Mouse (Mus musculus) midbrain, embryonic 14.5 days (tissue): ENCODE measurements around the gene Syt12. TPM values are rescaled to one million over a fixed set of nuclear protein-coding genes. Genes with fewer than 3 reads are reported as not detected.

Experiments used
- ATAC-seq: fragments of 200-750 bp; cut with Nextera tagmentation; 2 replicates; pipeline ENCODE4 v1.8.0; 2017; ENCODE audit warnings: moderate number of reproducible peaks, moderate library complexity; ENCODE audit not compliant: low FRiP score, low TSS enrichment
- DNase-seq: peaks from one replicate; pipeline ENCODE4 v3.0.0-alpha.2; 2015
- H3K27ac ChIP-seq: fragments of 300-500 bp; sonication (generic); replicated peaks from 2 replicates; pipeline ENCODE4 v1.5.1; 2014; ENCODE audit warnings: mild to moderate bottlenecking, low read depth, low read length, moderate library complexity
- H3K27me3 ChIP-seq: fragments of 300-500 bp; sonication (generic); 2 replicates; pipeline ENCODE4 v1.6.1; 2014; ENCODE audit warnings: low read length, control low read depth, mixed read lengths; ENCODE audit not compliant: control insufficient read depth, insufficient read depth
- H3K36me3 ChIP-seq: fragments of 300-500 bp; sonication (generic); 2 replicates; pipeline ENCODE4 v1.6.1; 2014; ENCODE audit warnings: low read length, control low read depth; ENCODE audit not compliant: control insufficient read depth, insufficient read depth
- H3K4me1 ChIP-seq: fragments of 300-500 bp; sonication (generic); 2 replicates; pipeline ENCODE4 v1.6.1; 2014; ENCODE audit warnings: mild to moderate bottlenecking, antibody characterized with exemption, low read length, control low read depth; ENCODE audit not compliant: control insufficient read depth, insufficient read depth
- H3K4me2 ChIP-seq: fragments of 300-500 bp; sonication (generic); 2 replicates; pipeline ENCODE4 v1.6.1; 2014; ENCODE audit warnings: mild to moderate bottlenecking, low read length, moderate library complexity
- H3K4me3 ChIP-seq: fragments of 300-500 bp; sonication (generic); replicated peaks from 2 replicates; pipeline ENCODE4 v1.5.1; 2014; ENCODE audit warnings: low read depth, low read length
- H3K9ac ChIP-seq: fragments of 300-500 bp; sonication (generic); replicated peaks from 2 replicates; pipeline ENCODE4 v1.6.1; 2014; ENCODE audit warnings: mild to moderate bottlenecking, low read length, moderate library complexity
- H3K9me3 ChIP-seq: fragments of 300-500 bp; sonication (generic); 2 replicates; pipeline ENCODE4 v1.6.1; 2016; ENCODE audit warnings: low read length, control low read depth, mixed read lengths; ENCODE audit not compliant: control insufficient read depth
- WGBS: fragments of 180-500 bp; shearing (Covaris S2); extraction: QIAGEN DNeasy Blood & Tissue Kit; methylation state at CpG from one replicate; pipeline ENCODE4 v1.1.7; 2014; 5-methylcytosine and 5-hydroxymethylcytosine counted together
- polyA plus RNA-seq: library from polyadenylated mRNA; unstranded; fragments of >200 nt; fragmentation: Nextera tagmentation; extraction: Ambion mirVana; gene quantifications from 2 replicates; pipeline ENCODE4 v1.2.1, GENCODE M21; 2014

The Syt12 gene
- 1.6 and 1.9 TPM in 2 replicates for polyA plus RNA-seq

GRCm38 (mm10) chr19:4477345-4478189 lies at the start of gene Syt12:
Syt12 (minus strand) TSS chr19:4477447.
- peak within 1 kb of the TSS; percentile 49 for H3K4me3 ChIP-seq
- H3K27ac ChIP-seq, result no peak within 1 kb of the TSS
- WGBS, result 36% methylated on average over 21 of the region's 21 CpGs
- H3K4me1 ChIP-seq, result 0 out of 2 replicates have a peak, but pooled peaks cover 5% of the 10 kb centered on the region
- no peaks in the 10 kb centered on the region for H3K36me3 ChIP-seq
- peaks cover 34% of the 10 kb centered on the region for H3K27me3 ChIP-seq
- peak within 1 kb of the TSS; percentile 89 for H3K4me2 ChIP-seq
- H3K9me3 ChIP-seq, result no peaks in the 10 kb centered on the region
- DNase-seq (peak; percentile 16), ATAC-seq (no peak)
- H3K9ac ChIP-seq, result peak within 1 kb of the TSS; percentile 53

- H3K9me3 ChIP-seq, result no peaks in the 10 kb centered on the region
- H3K4me3 ChIP-seq, result no peak overlapping the region
- no peak overlapping the region for H3K27ac ChIP-seq
- 90% methylated on average over 3 of the region's 3 CpGs for WGBS
- no peaks in the 10 kb centered on the region for H3K36me3 ChIP-seq
- no peak overlapping the region for H3K9ac ChIP-seq
- DNase-seq (no peak), ATAC-seq (no peak)
- H3K4me1 ChIP-seq, result no peaks in the 10 kb centered on the region
- H3K27me3 ChIP-seq, result no peaks in the 10 kb centered on the region
- no peak overlapping the region for H3K4me2 ChIP-seq
Measured at GRCm38 (mm10) chr19:4521426-4522050, 44.3 kb upstream of the Syt12 start.

GRCm38 (mm10) chr19:4517483-4517882 lies 40.2 kb upstream of the Syt12 start:
- 73% methylated on average over 1 of the region's 1 CpGs for WGBS
- no peaks in the 10 kb centered on the region for H3K4me1 ChIP-seq

GRCm38 (mm10) chr19:4516288-4516687 lies 39.0 kb upstream of the Syt12 start:
- H3K9me3 ChIP-seq, result no peaks in the 10 kb centered on the region
- no peaks in the 10 kb centered on the region for H3K4me1 ChIP-seq
- H3K27me3 ChIP-seq, result 0 out of 2 replicates have a peak, but pooled peaks cover 4% of the 10 kb centered on the region
- H3K9ac ChIP-seq, result no peak overlapping the region
- no peak overlapping the region for H3K4me2 ChIP-seq
- 0 out of 2 replicates have a peak overlapping the region, but pooled peaks have one; percentile 20 for H3K27ac ChIP-seq
- whole genome bisulfite sequencing, result 73% methylated on average over 2 of the region's 2 CpGs
- ATAC-seq (no peak), DNase-seq (no peak)
- H3K4me3 ChIP-seq, result no peak overlapping the region
- H3K36me3 ChIP-seq, result no peaks in the 10 kb centered on the region

More at GRCm38 (mm10) chr19:4517483-4517882, 40.2 kb upstream of the Syt12 start:
- H3K9ac ChIP-seq, result no peak overlapping the region
- no peak overlapping the region for H3K4me2 ChIP-seq
- DNase-seq (no peak), ATAC-seq (no peak)
- H3K9me3 ChIP-seq, result no peaks in the 10 kb centered on the region
- no peak overlapping the region for H3K4me3 ChIP-seq
- H3K36me3 ChIP-seq, result no peaks in the 10 kb centered on the region
- H3K27me3 ChIP-seq, result no peaks in the 10 kb centered on the region
- H3K27ac ChIP-seq, result no peak overlapping the region

- Histone ChIP-seq H3K4me3 (no peak overlapping the region), H3K9me3 (no peaks in the 10 kb centered on the region), H3K9ac (no peak overlapping the region; the same call in 1 of the 2 replicates), H3K27ac (0 out of 2 replicates have a peak overlapping the region, but pooled peaks have one; percentile 20), H3K36me3 (no peaks in the 10 kb centered on the region), H3K4me1 (0 out of 2 replicates have a peak, but pooled peaks cover 4% of the 10 kb centered on the region), H3K4me2 (no peak overlapping the region), H3K27me3 (peaks cover 9% of the 10 kb centered on the region; the same call in 1 of the 2 replicates)
- 53% methylated on average over 2 of the region's 2 CpGs for WGBS
- DNase-seq (peak; percentile 56), ATAC-seq (no peak)
Measured at GRCm38 (mm10) chr19:4515746-4516145, 38.5 kb upstream of the Syt12 start.

GRCm38 (mm10) chr19:4513236-4513858 lies 36.1 kb upstream of the Syt12 start:
- 74% methylated on average over 4 of the region's 4 CpGs for WGBS
- Histone ChIP-seq H3K4me3 (no peak overlapping the region), H3K4me2 (no peak overlapping the region), H3K27ac (no peak overlapping the region), H3K36me3 (no peaks in the 10 kb centered on the region), H3K9me3 (no peaks in the 10 kb centered on the region), H3K4me1 (0 out of 2 replicates have a peak, but pooled peaks cover 5% of the 10 kb centered on the region), H3K27me3 (peaks cover 9% of the 10 kb centered on the region; the same call in 1 of the 2 replicates), H3K9ac (no peak overlapping the region)
- no peak for ATAC-seq
- DNase-seq, result no peak

- no peak for ATAC-seq
- Histone ChIP-seq H3K4me2 (peak overlapping the region; percentile 72), H3K9ac (no peak overlapping the region), H3K27me3 (peaks cover 9% of the 10 kb centered on the region; the same call in 1 of the 2 replicates), H3K36me3 (no peaks in the 10 kb centered on the region), H3K4me1 (0 out of 2 replicates have a peak, but pooled peaks cover 5% of the 10 kb centered on the region), H3K9me3 (no peaks in the 10 kb centered on the region), H3K4me3 (peak overlapping the region; percentile 64; the same call in 1 of the 2 replicates), H3K27ac (no peak overlapping the region)
- no peak for DNase-seq
- WGBS, result 9% methylated on average over 13 of the region's 13 CpGs
Measured at GRCm38 (mm10) chr19:4511116-4511841, 34.0 kb upstream of the Syt12 start.
